Mouse (Mus musculus) 416B (cell line): ENCODE measurements at regions not wholly inside any gene's neighbourhood (a gene's known extent, or its start where the extent isn't known, plus 50 kb on each side); places are given as distances from the start of the nearest gene placed in this dataset.

Experiments
- DNase-seq: peaks from one replicate; pipeline ENCODE4 v3.0.0; 2011; ENCODE audit warnings: low read depth

GRCm38 (mm10) chrX:86438238-86438637, 133.3 kb upstream of the Mageb4 start:
- peak; percentile 4 for DNase-seq
